Mouse (Mus musculus): ENCODE data around the gene Vps18. TPM values are rescaled to one million over a fixed set of nuclear protein-coding genes. Genes with fewer than 3 reads are reported as not detected.

The Vps18 gene
- polyA plus RNA-seq, 1 experiment from 2014 or later = 23.9 TPM

DNA sequence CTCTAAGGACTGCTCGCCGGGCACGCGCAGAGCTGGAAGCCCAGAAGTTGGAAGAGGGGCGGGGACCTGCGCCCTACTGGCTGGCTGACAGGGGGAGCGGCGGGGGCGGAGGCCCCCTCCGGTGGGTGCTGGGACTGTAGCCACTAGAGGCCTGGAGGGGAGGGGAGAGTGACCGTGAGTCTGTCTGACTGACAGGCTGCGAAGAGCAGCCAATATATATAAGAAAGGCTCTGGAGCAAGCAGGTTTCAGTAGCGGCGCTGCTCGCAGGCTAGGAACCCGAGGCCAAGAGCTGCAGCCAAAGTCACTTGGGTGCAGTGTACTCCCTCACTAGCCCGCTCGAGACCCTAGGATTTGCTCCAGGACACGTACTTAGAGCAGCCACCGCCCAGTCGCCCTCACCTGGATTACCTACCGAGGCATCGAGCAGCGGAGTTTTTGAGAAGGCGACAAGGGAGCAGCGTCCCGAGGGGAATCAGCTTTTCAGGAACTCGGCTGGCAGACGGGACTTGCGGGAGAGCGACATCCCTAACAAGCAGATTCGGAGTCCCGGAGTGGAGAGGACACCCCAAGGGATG is 37.1 kb downstream of the Vps18 start, which contains the start of gene Dll4:
Gene Dll4, plus strand, starts transcription at position 217 of the 576 bp plus-strand sequence.
- under 1% methylated on average over 33 of the region's 33 CpGs for WGBS
- Histone ChIP-seq H3K27ac (replicated peaks) (peak within 1 kb of the TSS; percentile 38; the same call in 1 of the 2 replicates), H3K4me1 (replicated peaks) (peaks cover 86% of the 10 kb centered on the region)

GRCm38 (mm10) chr2:119326161-119327101 is 37.9 kb downstream of the Vps18 start:
- H3K9me3 ChIP-seq = no peaks in the 10 kb centered on the region
- peaks cover 79% of the 10 kb centered on the region for H3K4me1 ChIP-seq (replicated peaks)
- peaks cover 100% of the 10 kb centered on the region for H3K27me3 ChIP-seq
- no peaks in the 10 kb centered on the region for H3K36me3 ChIP-seq
- WGBS = under 1% methylated on average over 61 of the region's 61 CpGs
- H3K4me2 ChIP-seq = peak overlapping the region; percentile 77
- H3K9ac ChIP-seq = peak overlapping the region; percentile 65
- no peak for ATAC-seq (ENCODE audit: low read depth)
- H3K27ac ChIP-seq (replicated peaks) = peak overlapping the region; percentile 38; the same call in 1 of the 2 replicates
- peak overlapping the region; percentile 45 for H3K4me3 ChIP-seq

More for the DNA sequence above, 37.1 kb downstream of the Vps18 start, which contains the start of gene Dll4:
- H3K4me3 ChIP-seq = peak within 1 kb of the TSS; percentile 45
- no peak for ATAC-seq (ENCODE audit: low read depth)
- H3K9me3 ChIP-seq = no peaks in the 10 kb centered on the region
- peak within 1 kb of the TSS; percentile 77 for H3K4me2 ChIP-seq
- H3K27me3 ChIP-seq = peaks cover 100% of the 10 kb centered on the region
- peak within 1 kb of the TSS; percentile 65 for H3K9ac ChIP-seq
- no peaks in the 10 kb centered on the region for H3K36me3 ChIP-seq

GRCm38 (mm10) chr2:119327102-119327480 is 38.6 kb downstream of the Vps18 start:
- no peak for ATAC-seq (ENCODE audit: low read depth)
- Histone ChIP-seq H3K27me3 (peaks cover 100% of the 10 kb centered on the region), H3K36me3 (no peaks in the 10 kb centered on the region), H3K9ac (peak overlapping the region; percentile 65), H3K9me3 (no peaks in the 10 kb centered on the region), H3K4me1 (replicated peaks) (peaks cover 72% of the 10 kb centered on the region), H3K4me3 (peak overlapping the region; percentile 45), H3K4me2 (peak overlapping the region; percentile 77), H3K27ac (replicated peaks) (no peak overlapping the region)
- under 1% methylated on average over 30 of the region's 30 CpGs for WGBS

DNA sequence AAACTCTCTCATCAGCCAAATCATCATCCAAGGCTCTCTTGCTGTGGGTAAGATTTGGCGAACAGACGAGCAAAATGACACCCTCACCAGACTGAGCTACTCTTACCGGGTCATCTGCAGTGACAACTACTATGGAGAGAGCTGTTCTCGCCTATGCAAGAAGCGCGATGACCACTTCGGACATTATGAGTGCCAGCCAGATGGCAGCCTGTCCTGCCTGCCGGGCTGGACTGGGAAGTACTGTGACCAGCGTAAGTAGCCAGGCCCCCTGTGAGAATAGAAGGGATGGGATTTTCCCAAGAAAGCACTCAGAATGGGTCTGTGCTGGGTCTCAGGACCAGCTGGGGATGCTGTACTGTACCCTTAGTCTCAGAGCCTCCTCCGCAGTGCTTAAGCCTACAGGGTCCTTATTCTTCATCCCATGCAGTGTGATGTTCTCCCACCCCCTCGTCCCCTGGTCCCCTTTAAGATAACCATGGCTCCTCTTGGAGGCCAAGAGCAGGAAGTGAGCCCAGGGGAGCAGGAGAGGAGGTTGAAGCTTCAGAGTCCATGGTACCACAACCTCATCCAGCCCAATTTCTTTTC is 39.5 kb downstream of the Vps18 start:
- Histone ChIP-seq H3K9ac (peak overlapping the region; percentile 45), H3K9me3 (no peaks in the 10 kb centered on the region), H3K4me1 (replicated peaks) (peaks cover 63% of the 10 kb centered on the region), H3K27me3 (peaks cover 100% of the 10 kb centered on the region), H3K4me3 (peak overlapping the region; percentile 45), H3K27ac (replicated peaks) (no peak overlapping the region), H3K4me2 (peak overlapping the region; percentile 77), H3K36me3 (no peaks in the 10 kb centered on the region)
- ATAC-seq (ENCODE audit: low read depth) = no peak
- 16% methylated on average over 11 of the region's 11 CpGs for WGBS

DNA sequence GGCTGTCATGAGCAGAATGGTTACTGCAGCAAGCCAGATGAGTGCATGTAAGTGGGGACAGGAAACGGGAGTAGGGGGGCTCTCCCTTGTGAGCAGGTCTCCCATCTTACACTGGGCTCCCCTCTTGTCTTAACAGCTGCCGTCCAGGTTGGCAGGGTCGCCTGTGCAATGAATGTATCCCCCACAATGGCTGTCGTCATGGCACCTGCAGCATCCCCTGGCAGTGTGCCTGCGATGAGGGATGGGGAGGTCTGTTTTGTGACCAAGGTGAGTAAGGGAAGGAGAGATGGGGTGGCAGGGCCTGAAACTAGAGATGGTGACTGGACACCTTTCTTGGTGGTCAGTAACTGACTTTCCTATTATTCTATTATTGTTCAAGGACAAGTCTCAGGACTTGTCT is 40.0 kb downstream of the Vps18 start:
- no peak for ATAC-seq (ENCODE audit: low read depth)
- Histone ChIP-seq H3K4me1 (replicated peaks) (peaks cover 58% of the 10 kb centered on the region), H3K27ac (replicated peaks) (no peak overlapping the region), H3K4me3 (peak overlapping the region; percentile 45; the same call in 1 of the 2 replicates), H3K9ac (peak overlapping the region; percentile 45; the same call in 1 of the 2 replicates), H3K27me3 (peaks cover 97% of the 10 kb centered on the region), H3K9me3 (no peaks in the 10 kb centered on the region), H3K4me2 (peak overlapping the region; percentile 77), H3K36me3 (no peaks in the 10 kb centered on the region)
- WGBS = 31% methylated on average over 5 of the region's 5 CpGs

DNA sequence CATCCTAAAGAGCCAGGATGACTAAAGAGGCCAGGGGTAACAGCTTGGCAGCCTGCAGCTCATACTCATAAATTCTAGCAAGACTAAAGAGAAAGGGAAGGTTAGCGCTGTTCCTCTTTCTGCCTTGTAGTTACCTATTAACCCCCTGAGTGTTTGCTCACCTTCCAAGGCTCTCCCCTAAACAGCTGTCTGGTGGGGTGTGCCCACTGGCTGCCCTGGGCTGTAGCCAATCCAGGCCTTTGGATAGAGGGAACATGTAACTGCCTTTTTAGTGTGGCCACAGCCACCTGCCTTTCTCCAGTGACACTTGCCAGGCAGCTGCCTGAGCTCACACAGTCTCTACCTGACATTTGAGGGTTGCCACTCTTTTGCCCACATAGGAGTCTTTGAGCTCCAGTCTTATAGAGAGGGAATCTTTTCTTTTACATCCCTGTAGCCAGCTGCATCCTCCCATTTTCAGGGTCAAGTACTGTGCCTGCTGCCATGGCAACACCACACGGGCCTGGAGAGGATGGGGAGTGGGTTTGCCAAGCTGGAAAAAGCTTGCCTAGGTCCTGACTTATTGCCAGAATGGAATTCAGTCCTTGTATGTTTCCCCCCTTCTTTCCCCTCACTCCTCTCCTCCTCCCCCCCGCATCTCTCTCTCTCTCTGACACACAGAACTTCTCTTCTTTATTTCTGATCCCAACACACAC is 40.7 kb downstream of the Vps18 start:
- no peak overlapping the region for H3K9ac ChIP-seq
- no peak overlapping the region for H3K27ac ChIP-seq (replicated peaks)
- H3K27me3 ChIP-seq = peaks cover 96% of the 10 kb centered on the region
- peak; percentile 19; the same call in 1 of the 2 replicates for ATAC-seq (ENCODE audit: low read depth)
- H3K4me1 ChIP-seq (replicated peaks) = peaks cover 51% of the 10 kb centered on the region
- H3K36me3 ChIP-seq = no peaks in the 10 kb centered on the region
- H3K4me2 ChIP-seq = 0 out of 2 replicates have a peak overlapping the region, but pooled peaks have one; percentile 77
- 46% methylated on average over 3 of the region's 3 CpGs for WGBS
- no peak overlapping the region for H3K4me3 ChIP-seq
- no peaks in the 10 kb centered on the region for H3K9me3 ChIP-seq

DNA sequence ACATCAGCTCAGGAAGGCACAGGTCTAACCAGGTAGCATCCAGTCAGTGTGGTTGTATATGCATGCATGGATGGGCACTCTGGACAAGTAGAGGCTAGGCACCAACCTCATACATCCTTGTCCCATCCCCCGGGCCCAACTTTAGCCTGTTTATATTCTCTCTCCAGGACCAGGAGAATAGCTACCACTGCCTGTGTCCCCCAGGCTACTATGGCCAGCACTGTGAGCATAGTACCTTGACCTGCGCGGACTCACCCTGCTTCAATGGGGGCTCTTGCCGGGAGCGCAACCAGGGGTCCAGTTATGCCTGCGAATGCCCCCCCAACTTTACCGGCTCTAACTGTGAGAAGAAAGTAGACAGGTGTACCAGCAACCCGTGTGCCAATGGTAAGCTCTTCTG is 42.3 kb downstream of the Vps18 start:
- Histone ChIP-seq H3K4me3 (no peak overlapping the region), H3K9ac (no peak overlapping the region), H3K36me3 (no peaks in the 10 kb centered on the region), H3K4me2 (no peak overlapping the region), H3K9me3 (no peaks in the 10 kb centered on the region), H3K27ac (replicated peaks) (no peak overlapping the region), H3K27me3 (peaks cover 90% of the 10 kb centered on the region), H3K4me1 (replicated peaks) (peaks cover 35% of the 10 kb centered on the region)
- ATAC-seq (ENCODE audit: low read depth) = no peak
- 92% methylated on average over 8 of the region's 8 CpGs for WGBS

DNA sequence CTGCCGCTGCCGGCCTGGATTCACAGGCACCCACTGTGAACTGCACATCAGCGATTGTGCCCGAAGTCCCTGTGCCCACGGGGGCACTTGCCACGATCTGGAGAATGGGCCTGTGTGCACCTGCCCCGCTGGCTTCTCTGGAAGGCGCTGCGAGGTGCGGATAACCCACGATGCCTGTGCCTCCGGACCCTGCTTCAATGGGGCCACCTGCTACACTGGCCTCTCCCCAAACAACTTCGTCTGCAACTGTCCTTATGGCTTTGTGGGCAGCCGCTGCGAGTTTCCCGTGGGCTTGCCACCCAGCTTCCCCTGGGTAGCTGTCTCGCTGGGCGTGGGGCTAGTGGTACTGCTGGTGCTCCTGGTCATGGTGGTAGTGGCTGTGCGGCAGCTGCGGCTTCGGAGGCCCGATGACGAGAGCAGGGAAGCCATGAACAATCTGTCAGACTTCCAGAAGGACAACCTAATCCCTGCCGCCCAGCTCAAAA is 43.7 kb downstream of the Vps18 start:
- no peak for ATAC-seq (ENCODE audit: low read depth)
- H3K9ac ChIP-seq = no peak overlapping the region
- WGBS = 67% methylated on average over 24 of the region's 24 CpGs
- H3K36me3 ChIP-seq = no peaks in the 10 kb centered on the region
- H3K27me3 ChIP-seq = peaks cover 82% of the 10 kb centered on the region
- H3K4me3 ChIP-seq = no peak overlapping the region
- H3K4me1 ChIP-seq (replicated peaks) = peaks cover 23% of the 10 kb centered on the region
- no peaks in the 10 kb centered on the region for H3K9me3 ChIP-seq
- H3K27ac ChIP-seq (replicated peaks) = no peak overlapping the region
- no peak overlapping the region for H3K4me2 ChIP-seq

DNA sequence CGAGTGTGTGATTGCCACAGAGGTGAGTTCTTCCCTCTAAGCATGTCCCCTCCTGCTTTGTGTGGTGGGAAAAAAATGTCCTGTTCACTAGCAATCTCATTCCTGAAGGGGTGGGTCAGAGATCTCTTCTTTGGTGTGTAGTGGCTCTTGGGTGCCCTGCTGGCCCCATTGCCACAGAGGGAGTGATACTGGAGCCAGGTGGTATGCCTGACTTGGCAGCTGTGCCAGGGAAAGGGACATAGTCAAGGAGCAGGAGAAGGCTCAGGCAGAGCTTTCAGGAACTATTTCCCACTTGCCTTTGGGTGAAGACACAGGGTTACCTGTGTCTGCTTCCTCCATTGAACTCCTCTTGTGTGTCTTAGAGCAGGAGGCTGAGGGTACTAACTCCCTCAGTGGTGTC is 45.6 kb downstream of the Vps18 start:
- no peak overlapping the region for H3K4me2 ChIP-seq
- no peak for ATAC-seq (ENCODE audit: low read depth)
- H3K4me3 ChIP-seq = no peak overlapping the region
- peaks cover 15% of the 10 kb centered on the region for H3K4me1 ChIP-seq (replicated peaks)
- H3K9me3 ChIP-seq = no peaks in the 10 kb centered on the region
- no peak overlapping the region for H3K27ac ChIP-seq (replicated peaks)
- no peak overlapping the region for H3K9ac ChIP-seq
- 68% methylated on average over 1 of the region's 1 CpGs for WGBS
- H3K36me3 ChIP-seq = no peaks in the 10 kb centered on the region
- H3K27me3 ChIP-seq = peaks cover 63% of the 10 kb centered on the region

GRCm38 (mm10) chr2:119334964-119335525 is 46.5 kb downstream of the Vps18 start:
- no peak overlapping the region for H3K4me3 ChIP-seq
- H3K4me2 ChIP-seq = no peak overlapping the region
- ATAC-seq (ENCODE audit: low read depth) = no peak

DNA sequence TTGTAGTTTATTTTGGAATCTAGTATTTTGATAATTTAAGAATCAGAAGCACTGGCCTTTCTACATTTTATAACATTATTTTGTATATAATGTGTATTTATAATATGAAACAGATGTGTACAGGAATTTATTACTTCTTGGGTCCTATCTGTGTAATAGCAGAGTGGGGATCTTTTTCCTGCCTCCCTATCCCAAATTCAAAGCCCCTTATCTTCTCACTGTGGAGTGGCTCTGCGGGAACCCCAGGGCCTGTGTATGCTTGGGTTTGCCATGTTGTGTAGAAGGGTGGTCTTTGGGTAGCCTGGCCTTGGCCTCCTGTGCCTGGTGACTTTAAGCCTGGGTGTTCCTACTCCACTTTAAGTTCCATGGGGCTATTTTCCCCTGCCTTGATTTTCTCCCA is 47.0 kb downstream of the Vps18 start:
- Histone ChIP-seq H3K4me1 (replicated peaks) (peaks cover 10% of the 10 kb centered on the region), H3K27ac (replicated peaks) (no peak overlapping the region), H3K36me3 (no peaks in the 10 kb centered on the region), H3K9ac (no peak overlapping the region), H3K27me3 (peaks cover 49% of the 10 kb centered on the region), H3K4me3 (no peak overlapping the region), H3K4me2 (no peak overlapping the region), H3K9me3 (no peaks in the 10 kb centered on the region)
- ATAC-seq (ENCODE audit: low read depth) = no peak
- WGBS = 83% methylated on average over 1 of the region's 1 CpGs

More at GRCm38 (mm10) chr2:119334964-119335525, 46.5 kb downstream of the Vps18 start:
- H3K27me3 ChIP-seq = peaks cover 54% of the 10 kb centered on the region
- no peaks in the 10 kb centered on the region for H3K9me3 ChIP-seq
- H3K4me1 ChIP-seq (replicated peaks) = peaks cover 10% of the 10 kb centered on the region
- WGBS = 76% methylated on average over 7 of the region's 7 CpGs
- H3K9ac ChIP-seq = no peak overlapping the region
- H3K36me3 ChIP-seq = no peaks in the 10 kb centered on the region
- H3K27ac ChIP-seq (replicated peaks) = no peak overlapping the region

Measured in neural tube, embryonic 13.5 days (tissue).